Mouse (Mus musculus) layer of hippocampus, adult 11-12 months (tissue): ENCODE results near the gene Mex3a.
A peak's percentile ranks its signal among the peaks of the same experiment; 100 is the strongest.
"Not testable (repeated sequence)": the region's sequence is repeated elsewhere in the genome, so short reads cannot be mapped to it uniquely, and the experiment has no call there.

Source experiments
- DNase-seq: peaks from one replicate; pipeline ENCODE4 v3.0.0; 2022; ENCODE audit warnings: low spot score

The Mex3a gene

GRCm38 (mm10) chr3:88570341-88570740, 38.1 kb downstream of the Mex3a start:
- no peak for DNase-seq

- no peak for DNase-seq
Measured at GRCm38 (mm10) chr3:88571856-88572255, 39.7 kb downstream of the Mex3a start.

- DNase-seq = no peak
Measured at GRCm38 (mm10) chr3:88572835-88573234, 40.6 kb downstream of the Mex3a start.

- DNase-seq = no peak
Measured at GRCm38 (mm10) chr3:88573810-88574209, 41.6 kb downstream of the Mex3a start.

- no peak for DNase-seq
Measured at GRCm38 (mm10) chr3:88575540-88575939, 43.3 kb downstream of the Mex3a start, which contains the start of gene Ssr2. TSS of gene Ssr2 (plus strand) at chr3:88575876.

GRCm38 (mm10) chr3:88577846-88578245, 45.7 kb downstream of the Mex3a start:
- not testable (repeated sequence) for DNase-seq

GRCm38 (mm10) chr3:88578498-88579424, 46.6 kb downstream of the Mex3a start:
- no peak for DNase-seq

- peak; percentile 87 for DNase-seq
Measured at GRCm38 (mm10) chr3:88579454-88580117, 47.4 kb downstream of the Mex3a start.

GRCm38 (mm10) chr3:88585769-88586168, 53.6 kb downstream of the Mex3a start:
- no peak for DNase-seq

- DNase-seq = no peak
Measured at GRCm38 (mm10) chr3:88586640-88587039, 54.4 kb downstream of the Mex3a start.

GRCm38 (mm10) chr3:88590246-88590645, 58.1 kb downstream of the Mex3a start:
- DNase-seq = no peak
